Mouse (Mus musculus): Measurements from ENCODE around the gene Rnf168.

- TF ChIP-seq ZNF384 (IDR thresholded peaks at IDR 0.05; ENCODE audit: low read depth, low read length) (no peak), HCFC1 (IDR thresholded peaks at IDR 0.05; ENCODE audit: borderline replicate concordance, insufficient read depth, low read length) (peak; percentile 70; the same call in 1 of the 2 replicates), MAFK (IDR thresholded peaks at IDR 0.05; ENCODE audit: insufficient read depth, low read depth, low read length) (no peak)
Observed at GRCm38 (mm10) chr16:32332040-32332555, 54.8 kb downstream of the Rnf168 start, which contains the start of gene Ubxn7.

Data from ES-E14 (cell line).